25 mouse cellular contexts compared by ENCODE assay signal in the genomic region with DNA sequence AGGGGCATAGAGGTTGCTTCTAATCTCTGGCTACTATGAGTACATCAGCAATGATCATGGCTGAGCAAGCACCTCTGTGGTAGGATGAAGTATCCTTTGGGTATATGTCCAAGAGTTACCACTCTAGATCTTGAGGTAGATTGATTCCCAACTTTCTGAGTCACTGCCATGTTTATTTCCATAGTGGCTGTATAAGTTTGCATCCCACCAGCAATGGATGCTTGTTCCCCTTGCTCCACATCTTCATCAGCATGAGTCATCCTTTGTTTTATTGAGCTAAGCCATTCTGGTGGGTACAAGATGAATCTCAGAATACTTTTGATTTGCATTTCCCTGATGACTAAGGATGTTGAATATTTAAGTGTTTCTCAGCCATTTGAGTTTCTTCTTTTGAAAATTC.
"Had no signal": no experiment of that assay in that cellular context is flagged by ENCODE, and none has a peak within 500 bp of the region (broad histone marks: within the 10 kb centered on the region; RNA-seq: fewer than 3 reads in every experiment).

No protein-coding gene starts in this region.

- H3K36me3 ChIP-seq: limb, embryonic 10.5 days; limb, embryonic 12.5 days; limb, embryonic 13.5 days; limb, embryonic 15.5 days; liver, embryonic 12.5 days; liver, embryonic 13.5 days; liver, embryonic 15.5 days; lung, embryonic 15.5 days; midbrain, embryonic 10.5 days; midbrain, embryonic 12.5 days; midbrain, embryonic 13.5 days; midbrain, embryonic 15.5 days had no signal

- H3K4me3 ChIP-seq: limb, embryonic 10.5 days; limb, embryonic 12.5 days; limb, embryonic 13.5 days; limb, embryonic 15.5 days; liver, embryonic 12.5 days; liver, embryonic 13.5 days; liver, embryonic 15.5 days; lung, embryonic 15.5 days; megakaryocyte, embryonic 14.5 days; midbrain, embryonic 10.5 days; midbrain, embryonic 12.5 days; midbrain, embryonic 13.5 days; midbrain, embryonic 15.5 days; myocyte had no signal

- H3K27me3 ChIP-seq: liver, embryonic 12.5 days; liver, embryonic 13.5 days; liver, embryonic 15.5 days; lung, embryonic 15.5 days; megakaryocyte, embryonic 14.5 days; midbrain, embryonic 12.5 days; midbrain, embryonic 15.5 days had no signal

- DNase-seq: left cerebral cortex, postnatal 4 days; liver; liver, embryonic 13.5 days; liver, postnatal 0 days; lung, adult 18-20 months; lung, adult 2 months; lung, embryonic 14.5 days; lung, postnatal 10 days; lung, postnatal 14 days; lung, postnatal 36 days; lung, postnatal 4 days; midbrain, embryonic 14.5 days had no signal
